Mouse (Mus musculus) left cerebral cortex, postnatal 14 days (tissue): ENCODE data around the gene Mtm1. TPM values are rescaled to one million over a fixed set of nuclear protein-coding genes. Genes with fewer than 3 reads are reported as not detected.
A peak's percentile ranks its signal among the peaks of the same experiment; 100 is the strongest.

Experiments
- DNase-seq, 2 experiments: peaks; one replicate each; pipeline ENCODE4 v3.0.0; 2021 to 2022; ENCODE audit warnings: low spot score in 2 of 2, mixed read lengths in 1 of 2
- intact Hi-C: fragments of 180-260 bp; cut with DNase I; formaldehyde crosslinking; loops from one replicate; pipeline ENCODE4 v1.15.1; 2025
- long read RNA-seq, 2 experiments: library from polyadenylated mRNA; stranded (forward); transcript quantifications; one replicate each; pipeline ENCODE4 v2.0.0; 2021
- total RNA-seq, 2 experiments: library from RNA; stranded (reverse); gene quantifications; 2 replicates each; pipeline ENCODE4 v1.2.3; 2021

The Mtm1 gene
- total RNA-seq, result 1 to 10 TPM; 5.0 to 5.6 TPM
- long read RNA-seq, experiment 1, partial matches to known transcripts, result 0 of 6 reads
- long read RNA-seq, experiment 1, other reads (novel, unspliced or antisense), result 2 of 6 reads
- long read RNA-seq, experiment 2, partial matches to known transcripts, result 0 of 6 reads
- long read RNA-seq, experiment 2, other reads (novel, unspliced or antisense), result 2 of 6 reads

- intact Hi-C loops, result no loop called here
- no peak for DNase-seq
Observed at GRCm38 (mm10) chrX:71210467-71210866, at the start of gene Mtm1. TSS of gene Mtm1 (plus strand) at chrX:71210767.

DNA sequence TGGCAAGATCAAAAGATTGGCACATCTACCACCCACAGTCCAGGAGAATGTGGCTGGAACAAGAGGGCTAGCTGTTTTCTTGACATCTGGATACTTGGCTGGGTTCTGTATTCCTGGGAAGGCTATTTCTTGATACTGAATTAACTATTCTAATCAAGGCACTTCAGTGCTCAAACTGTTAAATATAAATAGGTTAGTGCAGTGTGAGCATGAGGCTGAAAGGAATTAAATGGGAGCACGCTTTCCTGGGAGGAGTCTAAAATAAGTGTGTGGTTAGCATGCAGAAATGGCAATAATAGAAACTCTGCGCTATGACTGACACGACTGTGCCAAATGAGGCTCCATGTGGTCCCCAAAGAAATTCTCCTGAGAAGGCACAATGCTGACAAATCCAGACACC is 29.0 kb upstream of the Mtm1 start:
- DNase-seq, result peak; percentile 3 to 12
- intact Hi-C loops, result no loop called here

GRCm38 (mm10) chrX:71183671-71184070 is 26.9 kb upstream of the Mtm1 start:
- DNase-seq, result no peak
- intact Hi-C loops, result no loop called here

DNA sequence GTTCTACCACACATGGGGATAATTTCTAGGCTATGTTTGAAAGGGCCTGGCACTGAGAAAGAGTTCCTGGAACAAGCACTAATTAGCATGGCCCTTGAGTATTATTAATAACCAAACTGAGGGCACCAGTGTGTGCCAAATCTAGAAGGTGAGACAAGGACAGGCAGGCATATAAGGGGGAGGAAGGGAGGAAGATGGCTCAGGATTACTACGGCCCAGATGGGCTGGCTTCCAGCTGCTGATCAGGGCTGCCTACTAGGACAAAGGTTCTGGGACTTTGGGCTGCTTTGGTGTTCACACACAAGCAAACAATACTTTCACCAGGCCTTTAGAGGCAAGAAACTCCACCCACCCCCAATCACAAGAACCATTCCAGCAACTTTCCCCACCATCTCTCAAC is 24.2 kb upstream of the Mtm1 start:
- no peak for DNase-seq

GRCm38 (mm10) chrX:71204776-71205175 is 5.8 kb upstream of the Mtm1 start:
- intact Hi-C loops, result no loop called here

More for the DNA sequence above, 24.2 kb upstream of the Mtm1 start:
- intact Hi-C loops, result no loop called here

GRCm38 (mm10) chrX:71205821-71206542 is 4.6 kb upstream of the Mtm1 start:
- intact Hi-C loops, result no loop called here
- no peak for DNase-seq

More at GRCm38 (mm10) chrX:71204776-71205175, 5.8 kb upstream of the Mtm1 start:
- DNase-seq, result no peak

- intact Hi-C loops, result no loop called here
Observed at GRCm38 (mm10) chrX:71206595-71206994, 4.0 kb upstream of the Mtm1 start.

GRCm38 (mm10) chrX:71212911-71213310 is 2.3 kb downstream of the Mtm1 start:
- intact Hi-C loops, result no loop called here
- DNase-seq, result no peak

More at GRCm38 (mm10) chrX:71206595-71206994, 4.0 kb upstream of the Mtm1 start:
- no peak for DNase-seq

- intact Hi-C loops, result no loop called here
Observed at GRCm38 (mm10) chrX:71214441-71215112, 4.0 kb downstream of the Mtm1 start.

GRCm38 (mm10) chrX:71215113-71215708 is 4.6 kb downstream of the Mtm1 start:
- DNase-seq, result peak in 1 of 2 experiments; percentile 2
- intact Hi-C loops, result no loop called here

More at GRCm38 (mm10) chrX:71214441-71215112, 4.0 kb downstream of the Mtm1 start:
- DNase-seq, result peak; percentile 72 to 75

GRCm38 (mm10) chrX:71216879-71217278 is 6.3 kb downstream of the Mtm1 start:
- intact Hi-C loops, result no loop called here
- no peak for DNase-seq

DNA sequence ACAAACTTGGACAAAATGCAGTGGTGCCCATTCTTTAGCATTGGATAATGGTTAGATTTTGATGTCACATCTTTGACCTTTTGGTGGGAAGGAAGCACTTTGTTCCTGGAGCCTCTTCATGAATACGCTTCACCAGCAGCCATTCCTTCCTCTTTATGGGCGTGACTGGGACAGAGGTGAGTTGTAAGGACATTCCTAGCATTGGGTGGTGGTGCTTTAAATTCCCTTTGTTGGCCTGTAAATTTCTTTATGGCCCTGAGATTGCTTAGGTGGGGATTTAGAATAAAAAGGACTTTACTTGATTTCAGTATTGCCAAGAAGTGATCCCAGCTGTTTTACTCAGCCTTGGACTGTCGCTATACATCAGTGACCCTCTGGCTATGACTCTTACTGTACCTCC is 8.3 kb downstream of the Mtm1 start:
- intact Hi-C loops, result no loop called here
- DNase-seq, result no peak

DNA sequence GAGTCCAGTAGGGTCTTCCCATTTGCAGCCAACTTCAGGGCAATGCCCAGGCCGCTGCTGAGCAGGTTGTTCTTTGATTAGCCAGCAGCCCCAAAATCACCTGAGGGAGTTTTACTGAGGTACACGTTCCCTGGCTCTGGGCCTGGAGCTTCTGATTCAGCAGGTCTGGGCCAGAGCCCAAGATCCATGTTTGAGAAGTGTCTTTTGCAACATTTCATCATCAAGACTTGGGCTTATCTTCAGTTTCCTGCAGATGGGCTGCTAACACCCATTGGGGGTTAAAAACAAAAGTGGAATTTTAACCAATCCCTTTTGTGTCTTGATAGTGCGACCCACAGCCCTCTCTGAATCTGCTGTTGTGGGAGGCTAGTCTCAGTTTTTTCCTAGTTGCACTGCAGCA is 10.3 kb downstream of the Mtm1 start:
- intact Hi-C loops, result no loop called here
- no peak for DNase-seq

- DNase-seq, result no peak
- intact Hi-C loops, result no loop called here
Observed at GRCm38 (mm10) chrX:71222648-71223408, 12.3 kb downstream of the Mtm1 start.

- intact Hi-C loops, result no loop called here
- no peak for DNase-seq
Observed at GRCm38 (mm10) chrX:71226881-71227280, 16.3 kb downstream of the Mtm1 start.

GRCm38 (mm10) chrX:71228200-71228599 is 17.6 kb downstream of the Mtm1 start:
- no peak for DNase-seq
- intact Hi-C loops, result no loop called here

DNA sequence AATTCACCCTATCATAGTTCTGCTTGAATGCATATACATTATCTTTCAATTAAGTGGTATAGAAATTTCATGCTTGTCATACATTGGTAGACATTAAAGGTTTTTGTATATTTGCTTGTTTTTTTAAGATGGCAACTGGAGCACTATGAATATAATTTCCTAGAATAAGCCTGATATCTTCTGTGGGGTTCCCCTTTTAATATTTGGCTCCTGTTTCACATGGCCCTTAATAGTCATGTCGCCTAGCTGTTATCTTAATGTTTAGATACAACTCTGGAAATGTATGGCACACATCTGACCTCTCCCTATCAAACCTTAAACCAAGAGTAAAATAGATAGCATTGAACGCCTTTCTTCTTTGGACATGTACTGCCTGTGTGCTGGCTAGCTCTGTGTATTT is 20.3 kb downstream of the Mtm1 start:
- DNase-seq, result no peak
- intact Hi-C loops, result no loop called here

DNA sequence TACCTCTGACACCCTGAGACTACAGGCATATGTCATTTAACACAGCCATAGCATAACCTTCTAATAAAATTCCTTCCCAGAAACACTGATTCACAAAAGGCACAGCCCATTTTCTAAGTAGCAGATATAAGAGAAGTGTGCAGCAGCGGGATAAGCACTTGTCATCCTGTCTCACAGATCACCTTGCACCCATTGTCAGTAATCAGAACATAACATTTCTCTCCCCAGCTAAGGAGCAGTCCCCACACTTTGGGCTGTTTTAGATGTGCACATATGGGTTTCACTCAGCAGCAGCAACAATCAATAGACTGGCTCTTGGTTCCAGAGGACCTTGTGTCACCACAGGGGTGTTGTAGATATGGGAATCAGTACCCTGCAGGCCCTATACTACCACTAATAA is 45.9 kb downstream of the Mtm1 start:
- no peak for DNase-seq
- intact Hi-C loops, result no loop called here

GRCm38 (mm10) chrX:71260857-71261256 is 50.3 kb downstream of the Mtm1 start:
- intact Hi-C loops, result no loop called here

GRCm38 (mm10) chrX:71264316-71264715 is 53.7 kb downstream of the Mtm1 start:
- intact Hi-C loops, result no loop called here
- no peak for DNase-seq

More at GRCm38 (mm10) chrX:71260857-71261256, 50.3 kb downstream of the Mtm1 start:
- DNase-seq, result no peak
